Mouse (Mus musculus) spleen, postnatal 36 days (tissue): ENCODE data around the gene Ubqln5.

Source experiments
- DNase-seq, 2 experiments: peaks; one replicate each; pipeline ENCODE4 v3.0.0; 2022; ENCODE audit warnings: low spot score in 2 of 2, mixed read lengths in 1 of 2

Gene Ubqln5

DNA sequence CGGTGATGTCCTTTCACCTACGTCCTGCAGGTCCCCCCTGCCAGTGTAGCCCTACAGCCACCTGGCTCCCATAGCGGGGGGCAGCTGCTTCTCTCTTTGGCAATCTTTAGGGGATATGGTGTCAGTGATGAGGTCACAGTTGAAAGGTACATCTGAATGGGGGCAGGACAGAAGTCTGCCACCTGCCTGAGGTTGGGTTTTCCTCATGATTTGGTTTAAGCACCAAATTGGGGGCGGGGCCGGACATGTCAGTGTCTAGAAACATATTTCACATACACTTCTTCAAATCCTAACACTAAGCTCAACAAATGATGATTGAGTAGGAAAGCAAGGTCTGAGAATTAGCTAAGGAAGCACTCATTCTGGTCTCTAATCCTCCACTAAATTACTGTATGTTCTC lies at the start of gene Ubqln5:
Gene Ubqln5, minus strand, starts transcription at position 101 of the 400 bp plus-strand sequence.
- DNase-seq = no peak

DNA sequence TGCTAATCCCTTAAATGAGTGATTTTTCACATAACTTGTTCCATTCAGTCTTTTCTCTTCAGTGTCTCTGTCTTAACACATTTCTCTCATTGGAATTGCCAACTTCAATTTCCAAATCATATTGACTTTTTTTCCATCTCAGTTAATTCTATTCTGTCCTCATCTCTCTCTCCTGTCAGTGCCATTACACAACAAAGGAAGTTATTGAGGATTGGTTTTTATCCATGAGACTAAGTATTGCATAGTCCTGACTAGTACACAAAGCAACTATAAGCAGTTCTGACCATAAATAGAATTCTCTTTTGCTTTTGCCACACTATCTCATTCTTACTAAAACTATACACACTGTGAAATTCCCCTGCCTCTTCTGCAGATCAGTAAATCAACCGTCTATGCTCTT lies 49.4 kb upstream of the Ubqln5 start:
- DNase-seq = no peak

DNA sequence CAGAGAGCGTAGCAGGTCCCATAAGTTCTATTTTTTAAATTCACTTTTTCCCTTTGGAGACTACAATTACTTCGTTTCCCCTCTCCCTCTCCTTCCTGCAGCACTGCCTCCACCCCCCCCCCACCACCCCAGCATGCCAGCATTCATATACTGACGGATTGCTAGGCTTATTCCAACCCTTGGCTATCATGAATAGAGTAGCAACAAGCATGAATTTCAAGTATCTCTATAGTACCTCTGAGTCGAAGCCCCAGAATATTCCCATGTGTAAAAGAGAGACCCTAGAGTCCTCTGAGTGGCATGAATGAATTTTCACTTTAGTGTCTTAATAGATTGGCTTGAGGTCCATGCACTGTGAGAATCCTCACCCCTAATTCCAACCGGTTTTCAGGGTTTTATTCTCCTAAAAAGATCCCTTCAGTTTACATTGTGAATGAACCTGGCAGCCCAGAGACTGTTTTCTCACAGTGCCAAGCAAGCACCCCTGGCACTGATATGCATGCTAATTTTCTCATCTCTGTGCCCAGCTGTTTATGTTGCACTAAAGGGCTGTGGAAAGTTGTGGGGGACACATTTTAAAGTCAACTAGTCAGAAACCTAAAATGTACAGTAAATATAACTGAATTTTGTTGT lies 48.9 kb upstream of the Ubqln5 start:
- DNase-seq = no peak

DNA sequence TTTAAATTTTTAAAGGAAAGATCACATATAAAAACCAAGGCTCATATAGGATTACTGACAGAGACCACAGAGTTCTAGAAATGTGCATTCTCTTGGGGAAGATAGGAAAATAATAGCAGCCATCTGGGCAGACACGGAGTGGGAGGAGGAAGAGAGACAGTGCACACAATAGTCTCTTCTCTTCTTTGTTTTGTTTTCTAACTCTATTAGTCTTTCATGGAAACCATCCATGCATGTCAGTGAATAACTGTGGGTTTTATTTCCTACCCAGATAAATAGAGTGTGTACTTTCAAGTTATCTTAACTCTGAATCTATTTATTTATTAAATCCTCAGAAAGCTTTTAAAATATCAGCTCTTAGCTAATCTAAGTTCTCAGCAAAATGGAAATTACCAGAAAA lies 45.5 kb upstream of the Ubqln5 start:
- no peak for DNase-seq

DNA sequence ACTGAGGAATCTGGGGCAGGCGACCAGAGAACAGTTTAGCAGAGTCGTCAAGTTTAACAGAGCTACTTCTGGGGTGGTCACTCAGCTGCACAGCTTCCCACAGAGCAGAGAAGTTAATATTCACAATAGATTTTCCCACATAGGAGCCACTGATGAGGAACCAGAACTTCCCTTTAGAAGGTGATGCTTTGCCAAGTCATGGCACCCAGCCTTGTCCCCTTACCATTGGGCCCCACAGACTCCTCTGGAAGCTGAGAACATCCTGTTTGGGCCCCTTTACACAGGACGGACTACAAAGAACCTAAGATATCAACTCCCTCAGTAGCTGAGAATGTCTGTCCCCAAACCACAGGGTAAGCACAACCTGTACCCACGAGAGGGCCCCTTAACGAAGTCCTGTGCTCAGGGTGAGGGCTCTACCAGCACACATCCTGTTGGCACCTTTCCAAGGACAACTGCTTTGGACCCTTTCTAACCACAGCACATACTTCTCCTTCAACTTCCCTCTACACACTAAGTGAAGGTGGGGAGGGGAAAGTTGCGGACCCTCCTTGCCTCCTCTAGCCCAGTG lies 40.1 kb upstream of the Ubqln5 start:
- DNase-seq = peak; percentile 22 to 29

DNA sequence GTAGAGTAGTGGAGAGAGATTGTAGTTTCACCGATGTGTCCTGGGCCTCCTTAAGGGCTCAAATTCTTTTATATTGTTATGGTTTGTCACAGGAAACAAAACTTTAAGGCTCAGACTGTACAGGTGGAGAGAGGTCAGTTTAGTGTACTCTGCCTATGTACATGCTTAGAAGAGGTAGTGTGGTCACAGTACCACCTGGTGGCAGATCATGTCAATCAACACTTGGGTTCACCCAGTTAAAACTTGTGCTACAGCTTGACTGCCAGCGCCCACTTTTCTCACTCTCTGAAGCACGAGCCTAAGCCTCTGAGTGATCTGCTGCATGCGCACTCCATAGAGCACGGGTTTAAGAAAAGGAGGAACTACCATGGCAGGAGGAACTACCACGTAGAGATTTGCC lies 37.5 kb upstream of the Ubqln5 start:
- no peak for DNase-seq

DNA sequence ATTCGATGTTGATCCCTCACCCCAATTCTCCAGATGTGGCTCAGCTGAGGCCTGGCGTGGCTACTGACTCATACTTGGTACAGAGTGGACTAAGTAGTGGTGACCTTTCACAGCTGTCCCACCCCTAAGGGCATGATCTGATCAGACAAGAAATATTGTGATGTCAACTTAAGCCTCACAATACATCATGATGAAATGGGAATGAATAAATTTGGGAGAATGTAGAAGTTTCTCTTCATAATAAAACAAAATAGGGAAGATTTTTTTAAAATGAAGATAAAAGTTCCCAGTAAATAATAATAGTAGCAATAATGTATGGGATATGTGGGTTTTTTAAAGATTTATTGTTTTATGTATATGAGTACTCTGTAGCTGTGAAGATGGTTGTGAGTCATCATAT lies 20.8 kb upstream of the Ubqln5 start, which contains the start of gene Ubqlnl:
Gene Ubqlnl, minus strand, starts transcription at position 101 of the 400 bp plus-strand sequence.
- no peak for DNase-seq

DNA sequence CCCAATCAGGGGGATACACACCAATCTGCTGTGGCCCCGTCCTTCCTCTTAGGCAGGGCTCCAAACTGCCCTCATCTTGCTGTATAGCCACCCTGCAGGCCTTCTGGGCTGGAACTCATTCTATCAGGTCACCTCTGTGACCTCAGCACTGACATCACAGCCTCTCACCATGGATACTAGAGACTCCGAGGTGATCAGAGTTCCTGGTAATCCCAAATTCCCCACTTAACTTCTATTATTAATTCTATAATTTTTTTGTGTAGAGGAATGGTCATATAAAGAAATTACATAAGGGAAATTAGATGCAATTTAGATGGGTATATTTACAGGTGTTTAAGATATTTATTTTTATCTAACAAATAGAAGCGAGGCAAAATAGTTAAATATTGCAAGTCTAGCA lies 13.6 kb upstream of the Ubqln5 start, which contains the start of gene Ubqln3:
Gene Ubqln3, minus strand, starts transcription at position 101 of the 400 bp plus-strand sequence.
- DNase-seq = no peak

DNA sequence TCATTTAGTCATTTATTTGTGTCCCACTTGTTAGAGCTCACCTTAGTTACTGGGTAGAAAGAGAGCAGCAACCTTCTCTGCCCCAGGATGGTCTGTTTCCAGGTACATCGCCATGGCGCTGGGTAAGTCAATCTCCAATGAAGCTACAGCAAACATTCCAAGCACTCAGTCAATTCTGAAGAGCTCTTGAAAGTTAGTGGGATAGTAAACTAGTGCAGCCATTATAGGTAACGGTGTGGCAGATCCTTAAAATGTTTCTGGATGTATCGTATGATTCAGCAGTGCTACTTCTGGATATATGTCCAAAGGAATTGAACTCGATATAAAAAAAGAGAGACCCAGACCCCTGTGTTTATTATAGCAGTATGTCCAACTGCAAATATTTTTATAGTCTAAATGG lies 7.7 kb upstream of the Ubqln5 start, which contains the start of gene Olfr643:
Gene Olfr643, minus strand, starts transcription at position 101 of the 400 bp plus-strand sequence.
- no peak for DNase-seq

DNA sequence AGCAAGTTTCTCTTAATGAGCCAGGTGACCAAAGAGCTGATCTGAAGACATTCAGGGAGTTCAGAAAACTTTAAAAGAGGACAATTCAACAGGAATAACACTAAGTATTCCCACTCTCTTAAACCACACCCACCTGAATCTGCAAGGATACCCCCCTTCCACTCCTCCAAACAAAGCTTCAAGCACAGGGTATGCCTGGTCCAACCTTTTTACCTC lies 25.0 kb downstream of the Ubqln5 start, which contains the start of gene Olfr646:
Gene Olfr646, plus strand, starts transcription at position 117 of the 216 bp plus-strand sequence.
- DNase-seq = no peak

DNA sequence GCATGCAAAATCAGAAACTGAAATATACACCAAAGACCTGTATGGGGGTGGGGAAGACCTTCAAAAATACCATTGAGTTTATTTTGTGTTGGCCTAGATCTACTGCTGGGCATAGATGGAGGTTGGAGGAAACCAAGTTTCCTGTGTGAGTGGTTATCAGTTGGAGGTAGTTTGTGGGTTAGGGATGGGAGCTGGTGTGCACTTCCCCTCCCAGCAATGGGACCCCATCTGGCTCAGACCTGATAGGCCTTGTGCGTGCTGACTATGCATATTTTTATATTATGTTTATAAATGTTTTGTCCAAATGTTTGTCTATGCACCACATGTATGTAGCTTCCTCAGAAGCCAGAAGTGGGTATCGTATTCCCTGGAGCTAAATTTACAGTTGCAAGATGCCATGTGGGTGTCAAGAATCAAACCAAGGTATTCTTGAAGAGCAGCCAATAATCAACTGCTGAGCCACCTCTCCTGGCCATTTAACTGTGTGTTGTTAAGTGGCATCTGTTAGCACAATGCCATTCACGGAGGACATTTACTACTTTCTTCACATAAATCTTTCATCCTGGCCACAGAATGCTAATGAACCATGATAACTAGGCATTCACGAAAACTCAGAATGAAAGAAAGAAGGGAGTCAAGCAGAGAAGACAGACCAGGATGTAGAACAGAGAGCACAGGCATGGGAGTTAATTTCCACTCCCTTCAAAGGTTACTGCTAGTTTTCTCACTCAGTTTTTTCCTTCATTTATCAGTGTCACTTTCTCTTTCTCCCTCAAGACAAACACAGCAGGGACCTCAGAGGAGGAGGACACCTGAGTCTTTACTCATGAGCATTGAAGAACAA lies 25.5 kb downstream of the Ubqln5 start:
- DNase-seq = no peak

DNA sequence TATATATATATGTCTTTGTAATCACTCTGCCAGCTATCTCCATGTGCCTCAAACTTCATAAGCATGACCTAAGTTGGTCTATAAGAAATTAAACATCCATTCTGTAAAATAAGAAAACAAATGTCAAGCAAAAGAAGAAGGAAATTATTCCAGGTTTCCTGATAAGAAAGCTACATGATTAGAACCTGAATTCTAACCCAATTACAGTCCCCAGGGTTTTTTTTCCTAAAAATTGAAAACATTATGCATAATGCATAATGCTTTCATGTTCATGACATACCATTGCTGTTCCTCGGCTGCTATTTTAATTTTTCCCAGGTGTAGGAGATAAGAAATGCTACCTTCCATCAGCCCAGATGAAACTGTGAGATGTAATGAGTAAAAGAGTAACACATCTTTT lies 44.3 kb downstream of the Ubqln5 start, which contains the start of gene Olfr645:
Gene Olfr645, minus strand, starts transcription at position 101 of the 400 bp plus-strand sequence.
- DNase-seq = no peak
